In genomic region chr9:22070791-22071573, GRCm38 (mm10) we compare ENCODE assay signal across 8 mouse cellular contexts. TPM values are rescaled to one million over a fixed set of nuclear protein-coding genes. Genes with fewer than 3 reads are reported as not detected.
DNase-seq lines count a peak whose midpoint lies in the region; ATAC-seq and TF ChIP-seq lines count a peak whose summit lies in the region.

Gm49318 (minus strand) TSS chr9:22071259.
Zfp653 (minus strand) TSS chr9:22071376.

- peak within 1 kb of the TSS; percentile 55 for H3K4me2 ChIP-seq in lung, postnatal 0 days (replicated peaks; ENCODE audit: low read depth, low read length)

- peak within 1 kb of the TSS; percentile 76 for H3K9ac ChIP-seq in lung, postnatal 0 days (replicated peaks; ENCODE audit: low read depth)

- no peaks in the 10 kb centered on the region for H3K27me3 ChIP-seq in hindbrain, embryonic 10.5 days (ENCODE audit: insufficient read depth, poor library complexity, severe bottlenecking)
- H3K27me3 ChIP-seq in lung, postnatal 0 days (replicated peaks; ENCODE audit: insufficient read depth, low read length), result no peaks in the 10 kb centered on the region

- no peak for TF ChIP-seq CTCF in lung, postnatal 0 days (IDR thresholded peaks at IDR 0.05)

- H3K27ac ChIP-seq in hindbrain, embryonic 10.5 days, result peak within 1 kb of the TSS; percentile 99
- H3K27ac ChIP-seq in lung, postnatal 0 days (ENCODE audit: low read length), result peak within 1 kb of the TSS; percentile 98

- H3K36me3 ChIP-seq in hindbrain, embryonic 10.5 days, result peaks cover 60% of the 10 kb centered on the region
- H3K36me3 ChIP-seq in lung, postnatal 0 days (ENCODE audit: insufficient read depth, low read length), result peaks cover 3% of the 10 kb centered on the region; the same call in 1 of the 2 replicates

- peak; percentile 98 for ATAC-seq in lung, postnatal 0 days

- WGBS in hindbrain, embryonic 10.5 days, result under 1% methylated on average over 87 of the region's 87 CpGs
- 1% methylated on average over 64 of the region's 87 CpGs for WGBS in lung, postnatal 0 days

- peak within 1 kb of the TSS; percentile 89 for H3K4me3 ChIP-seq in hindbrain, embryonic 10.5 days
- peak within 1 kb of the TSS; percentile 82 for H3K4me3 ChIP-seq in lung, postnatal 0 days (ENCODE audit: low read depth, low read length)

- no peaks in the 10 kb centered on the region for H3K9me3 ChIP-seq in hindbrain, embryonic 10.5 days
- no peaks in the 10 kb centered on the region for H3K9me3 ChIP-seq in lung, postnatal 0 days (ENCODE audit: low read length)

- no peak for TF ChIP-seq EP300 in lung, postnatal 0 days (IDR thresholded peaks at IDR 0.05)

- DNase-seq in MEL-GATA-1-ER (ENCODE audit: extremely low read depth, low read depth), result peak; percentile 93
- peak; percentile 96 for DNase-seq in cerebellum, adult 8-10 months
- DNase-seq in forelimb bud, embryonic 11.5 days (ENCODE audit: low read depth, low spot score), result peak; percentile 96
- peak; percentile 95 for DNase-seq in hindbrain, embryonic 10.5 days (ENCODE audit: low spot score)
- peak; percentile 97 for DNase-seq in layer of hippocampus, adult 9-11 months
- DNase-seq in lung, postnatal 0 days (ENCODE audit: low spot score), result peak; percentile 99
- peak; percentile 94 for DNase-seq in ovary, postnatal 14 days (ENCODE audit: low spot score)
- DNase-seq in thymus, postnatal 14 days, result peak; percentile 97

- peaks cover 20% of the 10 kb centered on the region for H3K4me1 ChIP-seq in hindbrain, embryonic 10.5 days (replicated peaks)
- peaks cover 6% of the 10 kb centered on the region; the same call in 1 of the 2 replicates for H3K4me1 ChIP-seq in lung, postnatal 0 days (ENCODE audit: insufficient read depth, low read depth, low read length)

RNA-seq across cellular contexts. Expression of gene Gm49318, which starts in this region (rescaled TPM):
- not detected in 2 replicates for polyA plus RNA-seq in hindbrain, embryonic 10.5 days (2016; fragmentation: Nextera tagmentation; extraction: Ambion mirVana)
- not detected in 2 replicates for polyA plus RNA-seq in lung, postnatal 0 days (2015; fragmentation: Nextera tagmentation; extraction: Ambion mirVana)

RNA-seq across cellular contexts. Expression of gene Zfp653, which starts in this region (rescaled TPM):
- 11.1 and 15.4 TPM in 2 replicates for polyA plus RNA-seq in hindbrain, embryonic 10.5 days (2016; fragmentation: Nextera tagmentation; extraction: Ambion mirVana)
- 8.8 and 8.9 TPM in 2 replicates for polyA plus RNA-seq in lung, postnatal 0 days (2015; fragmentation: Nextera tagmentation; extraction: Ambion mirVana)

Comparison
In these comparisons a context has a peak if more than half of its experiments do, and no peak if none do; other contexts are left out.
1. Peak in every context shown above with its lines: DNase-seq, ATAC-seq, H3K4me3 ChIP-seq and H3K27ac ChIP-seq.